Mouse (Mus musculus) intestine, postnatal 0 days (tissue): ENCODE results near the gene Lpar4. TPM values are rescaled to one million over a fixed set of nuclear protein-coding genes. Genes with fewer than 3 reads are reported as not detected.
A peak's percentile ranks its signal among the peaks of the same experiment; 100 is the strongest.

Source experiments
- ATAC-seq: fragments of 200-750 bp; cut with Nextera tagmentation; 2 replicates; pipeline ENCODE4 v1.8.0; 2017; ENCODE audit warnings: mild to moderate bottlenecking, moderate TSS enrichment, moderate library complexity
- H3K27ac ChIP-seq: fragments of 300-500 bp; sonication (generic); 2 replicates; pipeline ENCODE4 v1.5.1; 2014; ENCODE audit warnings: mild to moderate bottlenecking, low read depth, low read length, moderate library complexity
- H3K27me3 ChIP-seq: fragments of 300-500 bp; sonication (generic); replicated peaks from 2 replicates; pipeline ENCODE4 v1.6.1; 2014; ENCODE audit warnings: low read length, mixed read lengths; ENCODE audit not compliant: control insufficient read depth, insufficient read depth
- H3K36me3 ChIP-seq: fragments of 300-500 bp; sonication (generic); 2 replicates; pipeline ENCODE4 v1.6.1; 2014; ENCODE audit warnings: mild to moderate bottlenecking, moderate library complexity; ENCODE audit not compliant: control insufficient read depth, insufficient read depth
- H3K4me1 ChIP-seq: fragments of 300-500 bp; sonication (generic); replicated peaks from 2 replicates; pipeline ENCODE4 v1.6.1; 2014; ENCODE audit warnings: antibody characterized with exemption, low read length, mixed read lengths; ENCODE audit not compliant: control insufficient read depth, insufficient read depth
- H3K4me2 ChIP-seq: fragments of 300-500 bp; sonication (generic); replicated peaks from 2 replicates; pipeline ENCODE4 v1.6.1; 2014; ENCODE audit warnings: low read depth, mild to moderate bottlenecking, moderate library complexity
- H3K4me3 ChIP-seq: fragments of 300-500 bp; sonication (generic); 2 replicates; pipeline ENCODE4 v1.5.1; 2014; ENCODE audit warnings: low read depth, low read length
- H3K9ac ChIP-seq: fragments of 300-500 bp; sonication (generic); 2 replicates; pipeline ENCODE4 v1.6.1; 2014; ENCODE audit warnings: mild to moderate bottlenecking, low read depth, low read length
- H3K9me3 ChIP-seq: fragments of 300-500 bp; sonication (generic); 2 replicates; pipeline ENCODE4 v1.6.1; 2016; ENCODE audit warnings: mixed run types; ENCODE audit not compliant: control insufficient read depth
- CTCF ChIP-seq: sonication (generic); IDR thresholded peaks from 2 replicates; pipeline ENCODE4 v1.5.1; 2016; ENCODE audit warnings: low read depth, mild to moderate bottlenecking, control low read depth, antibody characterized with exemption, moderate library complexity
- WGBS: fragments of 180-500 bp; shearing (Covaris S2); extraction: QIAGEN DNeasy Blood & Tissue Kit; methylation state at CpG from one replicate; pipeline ENCODE4 v1.1.7; 2014; 5-methylcytosine and 5-hydroxymethylcytosine counted together
- polyA plus RNA-seq: library from polyadenylated mRNA; unstranded; fragments of >200 nt; fragmentation: Nextera tagmentation; extraction: Ambion mirVana; gene quantifications from 2 replicates; pipeline ENCODE4 v1.2.1, GENCODE M21; 2015

Lpar4 gene
- 4.5 and 4.6 TPM in 2 replicates for polyA plus RNA-seq

GRCm38 (mm10) chrX:106920175-106920827 is at the start of gene Lpar4:
Gene Lpar4, plus strand, starts transcription at chrX:106920625.
- WGBS, result 20% methylated on average over 11 of the region's 11 CpGs
- Histone ChIP-seq H3K4me2 (peak within 1 kb of the TSS; percentile 50; the same call in 1 of the 2 replicates), H3K27ac (no peak within 1 kb of the TSS), H3K27me3 (no peaks in the 10 kb centered on the region), H3K4me1 (no peaks in the 10 kb centered on the region), H3K9ac (0 out of 2 replicates have a peak within 1 kb of the TSS, but pooled peaks have one; percentile 11), H3K36me3 (no peaks in the 10 kb centered on the region), H3K4me3 (peak within 1 kb of the TSS; percentile 38), H3K9me3 (no peaks in the 10 kb centered on the region)
- TF ChIP-seq CTCF, result no peak
- no peak for ATAC-seq

GRCm38 (mm10) chrX:106871426-106871825 is 49.0 kb upstream of the Lpar4 start:
- Histone ChIP-seq H3K27ac (no peak overlapping the region), H3K9ac (no peak overlapping the region), H3K4me3 (no peak overlapping the region), H3K9me3 (no peaks in the 10 kb centered on the region), H3K4me2 (no peak overlapping the region), H3K4me1 (no peaks in the 10 kb centered on the region), H3K27me3 (no peaks in the 10 kb centered on the region), H3K36me3 (no peaks in the 10 kb centered on the region)
- 54% methylated on average over 3 of the region's 3 CpGs for WGBS
- no peak for ATAC-seq
- TF ChIP-seq CTCF, result no peak

- no peak overlapping the region for H3K4me3 ChIP-seq
- H3K9ac ChIP-seq, result no peak overlapping the region
- no peak for TF ChIP-seq CTCF
- no peaks in the 10 kb centered on the region for H3K27me3 ChIP-seq
- no peaks in the 10 kb centered on the region for H3K4me1 ChIP-seq
- no peak overlapping the region for H3K27ac ChIP-seq
- no peak for ATAC-seq
- H3K4me2 ChIP-seq, result no peak overlapping the region
- H3K36me3 ChIP-seq, result no peaks in the 10 kb centered on the region
- WGBS, result 41% methylated on average over 3 of the region's 3 CpGs
- no peaks in the 10 kb centered on the region for H3K9me3 ChIP-seq
These were observed 48.5 kb upstream of the Lpar4 start for GRCm38 (mm10) chrX:106871894-106872293.

GRCm38 (mm10) chrX:106872315-106872714 is 48.1 kb upstream of the Lpar4 start:
- TF ChIP-seq CTCF, result no peak
- H3K4me1 ChIP-seq, result no peaks in the 10 kb centered on the region
- H3K9me3 ChIP-seq, result no peaks in the 10 kb centered on the region
- H3K27ac ChIP-seq, result no peak overlapping the region
- no peaks in the 10 kb centered on the region for H3K36me3 ChIP-seq
- no peak overlapping the region for H3K9ac ChIP-seq
- no peak overlapping the region for H3K4me3 ChIP-seq
- no peak overlapping the region for H3K4me2 ChIP-seq
- WGBS, result 57% methylated on average over 4 of the region's 4 CpGs
- ATAC-seq, result no peak
- H3K27me3 ChIP-seq, result no peaks in the 10 kb centered on the region

- H3K27me3 ChIP-seq, result no peaks in the 10 kb centered on the region
- no peaks in the 10 kb centered on the region for H3K9me3 ChIP-seq
- H3K4me1 ChIP-seq, result no peaks in the 10 kb centered on the region
- no peak overlapping the region for H3K4me3 ChIP-seq
- H3K27ac ChIP-seq, result no peak overlapping the region
- ATAC-seq, result no peak
- H3K9ac ChIP-seq, result no peak overlapping the region
- no peaks in the 10 kb centered on the region for H3K36me3 ChIP-seq
- no peak overlapping the region for H3K4me2 ChIP-seq
- peak; percentile 36 for TF ChIP-seq CTCF
- WGBS, result 65% methylated on average over 2 of the region's 2 CpGs
These were observed 22.6 kb upstream of the Lpar4 start for GRCm38 (mm10) chrX:106897707-106898275.

- Histone ChIP-seq H3K27me3 (no peaks in the 10 kb centered on the region), H3K9ac (no peak overlapping the region), H3K4me3 (peak overlapping the region; percentile 38), H3K36me3 (no peaks in the 10 kb centered on the region), H3K9me3 (no peaks in the 10 kb centered on the region), H3K4me1 (no peaks in the 10 kb centered on the region), H3K27ac (no peak overlapping the region), H3K4me2 (peak overlapping the region; percentile 50; the same call in 1 of the 2 replicates)
- no peak for ATAC-seq
- 20% methylated on average over 9 of the region's 9 CpGs for WGBS
- TF ChIP-seq CTCF, result no peak
These were observed 599 bp downstream of the Lpar4 start for GRCm38 (mm10) chrX:106920828-106921619.
